Mouse (Mus musculus) MEL (cell line): ENCODE results near the gene Opcml. TPM values are rescaled to one million over a fixed set of nuclear protein-coding genes. Genes with fewer than 3 reads are reported as not detected.

Experiments used
- DNase-seq: peaks from one replicate; pipeline ENCODE4 v3.0.0; 2011; ENCODE audit warnings: low read depth, low spot score
- H3K27ac ChIP-seq: 2 replicates; pipeline ENCODE4 v1.5.1; 2012; ENCODE audit warnings: low read depth, mild to moderate bottlenecking, control low read depth, low read length, moderate library complexity; ENCODE audit not compliant: control insufficient read depth
- H3K27me3 ChIP-seq, 2 experiments: fragments of 150-350 bp in 1 of 2; sonication (generic) in 1 of 2; 2 replicates each; pipeline ENCODE4 v1.6.1; 2012; ENCODE audit warnings: low read length in 2 of 2, mild to moderate bottlenecking in 2 of 2, improper control_type of control experiment in 1 of 2, moderate library complexity in 1 of 2; ENCODE audit not compliant: insufficient read depth in 2 of 2, control insufficient read depth in 1 of 2
- H3K36me3 ChIP-seq, 2 experiments: 2 replicates each; pipeline ENCODE4 v1.6.1; 2012 to 2014; ENCODE audit warnings: low read length in 2 of 2, improper control_type of control experiment in 1 of 2, inconsistent platforms in 1 of 2, mild to moderate bottlenecking in 1 of 2; ENCODE audit not compliant: insufficient read depth in 2 of 2, control insufficient read depth in 1 of 2
- H3K4me1 ChIP-seq, 2 experiments: fragments of 150-350 bp in 1 of 2; sonication (generic) in 1 of 2; 2 replicates each; pipeline ENCODE4 v1.6.1; 2012; ENCODE audit warnings: low read length in 2 of 2, improper control_type of control experiment in 1 of 2, mild to moderate bottlenecking in 1 of 2; ENCODE audit not compliant: insufficient read depth in 2 of 2, control insufficient read depth in 1 of 2
- H3K4me3 ChIP-seq, 2 experiments: fragments of 150-350 bp in 1 of 2; sonication (generic) in 1 of 2; 2 replicates each; pipeline ENCODE4 v1.5.1; 2012; ENCODE audit warnings: low read depth in 2 of 2, low read length in 2 of 2, mild to moderate bottlenecking in 2 of 2, moderate library complexity in 2 of 2, control low read depth in 1 of 2, improper control_type of control experiment in 1 of 2; ENCODE audit not compliant: control insufficient read depth in 1 of 2, insufficient read depth in 1 of 2
- H3K79me2 ChIP-seq: 2 replicates; pipeline ENCODE4 v1.6.1; 2012; ENCODE audit warnings: mild to moderate bottlenecking, low read length, moderate library complexity; ENCODE audit not compliant: control insufficient read depth, poor library complexity, insufficient read depth
- H3K9ac ChIP-seq: 2 replicates; pipeline ENCODE4 v1.6.1; 2012; ENCODE audit warnings: low read depth, mild to moderate bottlenecking, control low read depth, low read length, moderate library complexity; ENCODE audit not compliant: control insufficient read depth, poor library complexity, severe bottlenecking
- H3K9me3 ChIP-seq: fragments of 150-350 bp; sonication (generic); replicated peaks from 2 replicates; pipeline ENCODE4 v1.6.1; 2012; ENCODE audit warnings: mild to moderate bottlenecking, low read length, improper control_type of control experiment, moderate library complexity; ENCODE audit not compliant: insufficient read depth
- CHD1 ChIP-seq: IDR thresholded peaks from 2 replicates; pipeline ENCODE4 v1.6.1; 2012; ENCODE audit warnings: low read depth, mild to moderate bottlenecking, inconsistent platforms, low read length, improper control_type of control experiment
- E2F4 ChIP-seq: IDR thresholded peaks from 2 replicates; pipeline ENCODE4 v1.6.1; 2011; ENCODE audit warnings: low read depth, low read length, improper control_type of control experiment, borderline replicate concordance
- ELF1 ChIP-seq: IDR thresholded peaks from 2 replicates; pipeline ENCODE4 v1.6.1; 2014; ENCODE audit warnings: low read depth, mild to moderate bottlenecking, inconsistent platforms, low read length, improper control_type of control experiment, moderate library complexity
- EP300 ChIP-seq, 2 experiments: IDR thresholded peaks; 2 replicates each; pipeline ENCODE4 v1.6.1; 2011; ENCODE audit warnings: improper control_type of control experiment in 2 of 2, low read length in 2 of 2, low read depth in 1 of 2, mild to moderate bottlenecking in 1 of 2
- GATA1 ChIP-seq: IDR thresholded peaks from 2 replicates; pipeline ENCODE4 v1.6.1; 2011; ENCODE audit warnings: low read depth, low read length, improper control_type of control experiment
- JUND ChIP-seq: IDR thresholded peaks from 2 replicates; pipeline ENCODE4 v1.6.1; 2011; ENCODE audit warnings: low read depth, mild to moderate bottlenecking, improper control_type of control experiment, low read length
- KAT2A ChIP-seq: conservative IDR thresholded peaks from 2 replicates; pipeline ENCODE4 v1.6.1; 2012; ENCODE audit warnings: low read depth, low read length, improper control_type of control experiment, inconsistent platforms
- MAFK ChIP-seq: IDR thresholded peaks from 2 replicates; pipeline ENCODE4 v1.6.1; 2011; ENCODE audit warnings: low read depth, mild to moderate bottlenecking, low read length, improper control_type of control experiment, borderline replicate concordance
- MAX ChIP-seq: IDR thresholded peaks from 2 replicates; pipeline ENCODE4 v1.6.1; 2011; ENCODE audit warnings: low read length, improper control_type of control experiment
- MYB ChIP-seq: IDR thresholded peaks from 2 replicates; pipeline ENCODE4 v1.6.1; 2011; ENCODE audit warnings: mild to moderate bottlenecking, low read depth, low read length, improper control_type of control experiment
- POLR2AphosphoS2 ChIP-seq: IDR thresholded peaks from 2 replicates; pipeline ENCODE4 v1.6.1; 2011; ENCODE audit warnings: low read length, improper control_type of control experiment
- RCOR1 ChIP-seq: IDR thresholded peaks from 2 replicates; pipeline ENCODE4 v1.6.1; 2012; ENCODE audit warnings: low read depth, mild to moderate bottlenecking, inconsistent platforms, low read length, improper control_type of control experiment
- USF1 ChIP-seq: IDR thresholded peaks from 2 replicates; pipeline ENCODE4 v1.6.1; 2014; ENCODE audit warnings: low read depth, mild to moderate bottlenecking, inconsistent platforms, low read length, improper control_type of control experiment, moderate library complexity
- ZKSCAN1 ChIP-seq: IDR thresholded peaks from 2 replicates; pipeline ENCODE4 v1.6.1; 2012; ENCODE audit warnings: low read depth, mild to moderate bottlenecking, inconsistent platforms, low read length, improper control_type of control experiment, moderate library complexity
- ZNF384 ChIP-seq: IDR thresholded peaks from 2 replicates; pipeline ENCODE4 v1.6.1; 2012; ENCODE audit warnings: low read depth, mild to moderate bottlenecking, inconsistent platforms, low read length, improper control_type of control experiment
- polyA plus RNA-seq, 2 experiments: library from polyadenylated mRNA; stranded (reverse) in 1 of 2; unstranded in 1 of 2; fragments of >175 nt in 1 of 2; fragments of >200 nt in 1 of 2; gene quantifications; 2 replicates each; pipeline versions ENCODE4 v1.2.1 to v1.2.4; 2012; ENCODE audit warnings: low replicate concordance in 2 of 2, low read depth in 1 of 2; ENCODE audit not compliant: insufficient read length in 2 of 2, insufficient read depth in 1 of 2, missing spikeins in 1 of 2
- total RNA-seq: library from RNA; depleted of rRNA; stranded (reverse); fragments of 300-350 nt; gene quantifications from 2 replicates; pipeline ENCODE4 v1.2.3, GENCODE M21; 2012

Opcml gene
- total and polyA plus RNA-seq, 3 experiments = not detected

DNA sequence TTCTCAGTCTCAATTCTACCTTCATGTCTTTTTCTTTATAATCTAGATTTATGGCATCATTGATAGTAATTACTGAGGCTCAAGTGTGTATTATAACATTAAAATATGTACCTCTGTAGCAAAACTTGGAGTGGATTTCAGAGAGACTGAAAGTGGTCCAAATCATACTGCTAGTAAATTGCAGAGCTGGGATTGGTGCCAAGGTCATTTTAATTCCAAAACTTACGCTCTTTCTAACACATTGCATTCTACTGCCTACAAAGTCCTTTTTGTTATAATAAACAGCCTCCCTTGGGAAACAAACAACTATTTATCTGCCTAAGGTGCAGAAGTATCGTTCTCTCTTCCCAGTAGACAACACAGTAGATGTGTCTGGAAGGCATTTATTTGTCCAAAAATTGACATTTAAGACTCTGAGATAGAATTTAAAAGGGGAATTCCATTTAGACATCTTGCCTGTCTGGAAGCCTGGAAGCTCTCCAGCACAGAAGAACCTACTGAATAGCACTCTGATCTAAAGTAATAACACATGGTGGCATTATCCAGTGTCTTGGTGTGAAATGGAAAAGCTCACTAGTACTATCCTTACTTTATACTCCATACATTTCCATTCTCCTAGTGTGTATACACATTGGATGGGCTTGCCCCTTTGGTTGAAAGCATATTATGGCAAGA lies 266.7 kb downstream of the Opcml start:
- no peak overlapping the region for H3K9ac ChIP-seq

DNA sequence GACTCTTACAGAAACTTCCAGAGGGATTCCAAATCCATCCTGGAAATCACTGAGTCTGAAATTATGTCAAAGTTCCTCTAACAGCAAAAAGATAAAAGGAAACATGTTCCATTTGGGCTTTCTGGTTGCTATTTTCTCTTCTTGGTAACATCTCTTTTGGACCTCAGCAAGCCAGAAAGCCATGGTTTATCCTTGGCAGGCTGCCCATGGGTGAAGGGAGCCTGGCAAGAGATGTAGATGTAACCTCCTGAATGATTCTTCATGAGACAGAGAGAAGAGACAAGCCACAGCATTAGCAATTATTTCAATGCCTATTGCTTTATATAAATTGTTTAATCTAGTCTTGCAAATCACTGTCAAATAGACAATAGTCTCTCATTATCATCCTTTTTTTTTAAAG lies 274.6 kb downstream of the Opcml start:
- Histone ChIP-seq H3K36me3 (no peaks in the 10 kb centered on the region), H3K4me1 (no peaks in the 10 kb centered on the region), H3K79me2 (no peaks in the 10 kb centered on the region), H3K4me3 (no peak overlapping the region), H3K27me3 (no peaks in the 10 kb centered on the region), H3K9ac (no peak overlapping the region), H3K9me3 (no peaks in the 10 kb centered on the region), H3K27ac (no peak overlapping the region)
- TF ChIP-seq GATA1 = no peak
- no peak for TF ChIP-seq ZKSCAN1
- TF ChIP-seq MAX = no peak
- TF ChIP-seq USF1 = no peak
- no peak for TF ChIP-seq ZNF384
- TF ChIP-seq E2F4 = no peak
- TF ChIP-seq MAFK = no peak
- no peak for TF ChIP-seq MYB
- no peak for TF ChIP-seq KAT2A
- TF ChIP-seq CHD1 = no peak
- no peak for TF ChIP-seq RCOR1
- TF ChIP-seq JUND = no peak
- TF ChIP-seq ELF1 = no peak
- DNase-seq = no peak

More for the DNA sequence above, 266.7 kb downstream of the Opcml start:
- no peak for TF ChIP-seq EP300 (IDR thresholded peaks at IDR 0.05; ENCODE audit: low read depth in 1 of 2, low read length in 2 of 2)
- no peak for TF ChIP-seq CHD1
- TF ChIP-seq POLR2AphosphoS2 = no peak
- TF ChIP-seq KAT2A = no peak
- TF ChIP-seq ELF1 = no peak
- no peak for TF ChIP-seq JUND
- TF ChIP-seq ZKSCAN1 = no peak
- H3K79me2 ChIP-seq = no peaks in the 10 kb centered on the region
- DNase-seq = no peak
- no peaks in the 10 kb centered on the region for H3K4me1 ChIP-seq
- H3K36me3 ChIP-seq = no peaks in the 10 kb centered on the region
- no peak overlapping the region for H3K27ac ChIP-seq
- no peak overlapping the region for H3K4me3 ChIP-seq
- no peaks in the 10 kb centered on the region for H3K27me3 ChIP-seq
- no peaks in the 10 kb centered on the region for H3K9me3 ChIP-seq
